Mouse (Mus musculus): ENCODE results near the gene Cbx7. TPM values are rescaled to one million over a fixed set of nuclear protein-coding genes. Genes with fewer than 3 reads are reported as not detected.
A peak's percentile ranks its signal among the peaks of the same experiment; 100 is the strongest.

Gene Cbx7
- polyA plus RNA-seq, 1 experiment from 2014 or later = 2.8 TPM

- peaks cover 51% of the 10 kb centered on the region for H3K4me1 ChIP-seq
- no peaks in the 10 kb centered on the region for H3K36me3 ChIP-seq (replicated peaks)
- H3K27ac ChIP-seq = no peak overlapping the region
- no peaks in the 10 kb centered on the region for H3K9me3 ChIP-seq
- WGBS = 49% methylated on average over 6 of the region's 6 CpGs
- DNase-seq (ENCODE audit: extremely low spot score, low spot score) = no peak
- peaks cover 69% of the 10 kb centered on the region for H3K27me3 ChIP-seq (ENCODE audit: poor library complexity, severe bottlenecking)
- H3K4me3 ChIP-seq = peak overlapping the region; percentile 74
These were observed 40.3 kb upstream of the Cbx7 start for GRCm38 (mm10) chr15:80011194-80011593.

GRCm38 (mm10) chr15:80010182-80010558 is 39.3 kb upstream of the Cbx7 start:
- H3K27ac ChIP-seq = no peak overlapping the region
- no peak for DNase-seq (ENCODE audit: extremely low spot score, low spot score)
- H3K27me3 ChIP-seq (ENCODE audit: poor library complexity, severe bottlenecking) = peaks cover 61% of the 10 kb centered on the region
- WGBS = 38% methylated on average over 7 of the region's 7 CpGs
- H3K4me1 ChIP-seq = peaks cover 61% of the 10 kb centered on the region
- H3K36me3 ChIP-seq (replicated peaks) = no peaks in the 10 kb centered on the region
- H3K9me3 ChIP-seq = no peaks in the 10 kb centered on the region
- no peak overlapping the region for H3K4me3 ChIP-seq

GRCm38 (mm10) chr15:80009421-80010181 is 38.7 kb upstream of the Cbx7 start:
- Histone ChIP-seq H3K9me3 (no peaks in the 10 kb centered on the region), H3K36me3 (replicated peaks) (no peaks in the 10 kb centered on the region), H3K27ac (no peak overlapping the region), H3K4me3 (no peak overlapping the region), H3K4me1 (peaks cover 62% of the 10 kb centered on the region), H3K27me3 (ENCODE audit: poor library complexity, severe bottlenecking) (peaks cover 61% of the 10 kb centered on the region)
- 57% methylated on average over 8 of the region's 12 CpGs for WGBS
- no peak for DNase-seq (ENCODE audit: extremely low spot score, low spot score)

GRCm38 (mm10) chr15:80008461-80008860 is 37.5 kb upstream of the Cbx7 start:
- Histone ChIP-seq H3K4me3 (no peak overlapping the region), H3K27ac (no peak overlapping the region), H3K36me3 (replicated peaks) (no peaks in the 10 kb centered on the region), H3K27me3 (ENCODE audit: poor library complexity, severe bottlenecking) (peaks cover 59% of the 10 kb centered on the region), H3K9me3 (no peaks in the 10 kb centered on the region), H3K4me1 (peaks cover 62% of the 10 kb centered on the region)
- no peak for DNase-seq (ENCODE audit: extremely low spot score, low spot score)
- WGBS = 90% methylated on average over 6 of the region's 6 CpGs

- WGBS = 86% methylated on average over 7 of the region's 7 CpGs
- Histone ChIP-seq H3K27me3 (ENCODE audit: poor library complexity, severe bottlenecking) (peaks cover 36% of the 10 kb centered on the region), H3K9me3 (no peaks in the 10 kb centered on the region), H3K36me3 (replicated peaks) (no peaks in the 10 kb centered on the region), H3K27ac (no peak overlapping the region), H3K4me3 (no peak overlapping the region), H3K4me1 (peaks cover 40% of the 10 kb centered on the region)
- DNase-seq (ENCODE audit: extremely low spot score, low spot score) = no peak
These were observed 35.2 kb upstream of the Cbx7 start for GRCm38 (mm10) chr15:80006156-80006555.

- H3K27ac ChIP-seq = peak overlapping the region; percentile 82
- H3K9me3 ChIP-seq = no peaks in the 10 kb centered on the region
- 0 out of 2 replicates have a peak overlapping the region, but pooled peaks have one; percentile 27 for H3K4me3 ChIP-seq
- peaks cover 39% of the 10 kb centered on the region for H3K4me1 ChIP-seq
- DNase-seq (ENCODE audit: extremely low spot score, low spot score) = no peak
- peaks cover 29% of the 10 kb centered on the region for H3K27me3 ChIP-seq (ENCODE audit: poor library complexity, severe bottlenecking)
- 82% methylated on average over 10 of the region's 10 CpGs for WGBS
- no peaks in the 10 kb centered on the region for H3K36me3 ChIP-seq (replicated peaks)
These were observed 34.5 kb upstream of the Cbx7 start for GRCm38 (mm10) chr15:80005436-80005835.

GRCm38 (mm10) chr15:80004644-80005340 is 33.9 kb upstream of the Cbx7 start:
- Histone ChIP-seq H3K27ac (peak overlapping the region; percentile 82), H3K9me3 (no peaks in the 10 kb centered on the region), H3K27me3 (ENCODE audit: poor library complexity, severe bottlenecking) (peaks cover 23% of the 10 kb centered on the region), H3K4me1 (peaks cover 38% of the 10 kb centered on the region), H3K4me3 (peak overlapping the region; percentile 27; the same call in 1 of the 2 replicates), H3K36me3 (replicated peaks) (no peaks in the 10 kb centered on the region)
- WGBS = 32% methylated on average over 14 of the region's 14 CpGs
- no peak for DNase-seq (ENCODE audit: extremely low spot score, low spot score)

GRCm38 (mm10) chr15:80003581-80003980 is 32.7 kb upstream of the Cbx7 start:
- DNase-seq (ENCODE audit: extremely low spot score, low spot score) = no peak
- Histone ChIP-seq H3K27ac (peak overlapping the region; percentile 82), H3K36me3 (replicated peaks) (no peaks in the 10 kb centered on the region), H3K9me3 (no peaks in the 10 kb centered on the region), H3K27me3 (ENCODE audit: poor library complexity, severe bottlenecking) (peaks cover 18% of the 10 kb centered on the region), H3K4me1 (peaks cover 37% of the 10 kb centered on the region), H3K4me3 (no peak overlapping the region)
- WGBS = 59% methylated on average over 2 of the region's 2 CpGs

GRCm38 (mm10) chr15:80001601-80002000 is 30.7 kb upstream of the Cbx7 start:
- peaks cover 41% of the 10 kb centered on the region for H3K4me1 ChIP-seq
- WGBS = 94% methylated on average over 23 of the region's 23 CpGs
- DNase-seq (ENCODE audit: extremely low spot score, low spot score) = no peak

GRCm38 (mm10) chr15:80000694-80001093 is 29.8 kb upstream of the Cbx7 start:
- no peak for DNase-seq (ENCODE audit: extremely low spot score, low spot score)
- Histone ChIP-seq H3K9me3 (no peaks in the 10 kb centered on the region), H3K27ac (0 out of 2 replicates have a peak overlapping the region, but pooled peaks have one; percentile 0), H3K4me1 (peaks cover 37% of the 10 kb centered on the region), H3K27me3 (ENCODE audit: poor library complexity, severe bottlenecking) (peaks cover 18% of the 10 kb centered on the region), H3K4me3 (no peak overlapping the region), H3K36me3 (replicated peaks) (no peaks in the 10 kb centered on the region)
- WGBS = 71% methylated on average over 8 of the region's 8 CpGs

More at GRCm38 (mm10) chr15:80001601-80002000, 30.7 kb upstream of the Cbx7 start:
- Histone ChIP-seq H3K36me3 (replicated peaks) (no peaks in the 10 kb centered on the region), H3K27ac (no peak overlapping the region), H3K4me3 (no peak overlapping the region), H3K27me3 (ENCODE audit: poor library complexity, severe bottlenecking) (peaks cover 18% of the 10 kb centered on the region), H3K9me3 (no peaks in the 10 kb centered on the region)

- H3K4me3 ChIP-seq = no peak overlapping the region
- H3K27ac ChIP-seq = no peak overlapping the region
- H3K4me1 ChIP-seq = peaks cover 14% of the 10 kb centered on the region
- WGBS = 76% methylated on average over 3 of the region's 3 CpGs
- no peaks in the 10 kb centered on the region for H3K27me3 ChIP-seq (ENCODE audit: poor library complexity, severe bottlenecking)
- no peaks in the 10 kb centered on the region for H3K9me3 ChIP-seq
- DNase-seq (ENCODE audit: extremely low spot score, low spot score) = no peak
- no peaks in the 10 kb centered on the region for H3K36me3 ChIP-seq (replicated peaks)
These were observed 27.1 kb upstream of the Cbx7 start for GRCm38 (mm10) chr15:79997988-79998387.

GRCm38 (mm10) chr15:79996781-79997180 is 25.9 kb upstream of the Cbx7 start:
- H3K4me1 ChIP-seq = peaks cover 14% of the 10 kb centered on the region
- WGBS = 95% methylated on average over 11 of the region's 11 CpGs
- H3K27me3 ChIP-seq (ENCODE audit: poor library complexity, severe bottlenecking) = no peaks in the 10 kb centered on the region
- no peak overlapping the region for H3K27ac ChIP-seq
- no peaks in the 10 kb centered on the region for H3K36me3 ChIP-seq (replicated peaks)
- H3K9me3 ChIP-seq = no peaks in the 10 kb centered on the region
- no peak overlapping the region for H3K4me3 ChIP-seq
- DNase-seq (ENCODE audit: extremely low spot score, low spot score) = no peak

- peaks cover 11% of the 10 kb centered on the region for H3K4me1 ChIP-seq
- 94% methylated on average over 7 of the region's 7 CpGs for WGBS
- no peaks in the 10 kb centered on the region for H3K27me3 ChIP-seq (ENCODE audit: poor library complexity, severe bottlenecking)
These were observed 24.6 kb upstream of the Cbx7 start for GRCm38 (mm10) chr15:79995552-79995951.

More at GRCm38 (mm10) chr15:79995552-79995951, 24.6 kb upstream of the Cbx7 start:
- Histone ChIP-seq H3K4me3 (no peak overlapping the region), H3K27ac (no peak overlapping the region), H3K36me3 (replicated peaks) (no peaks in the 10 kb centered on the region), H3K9me3 (no peaks in the 10 kb centered on the region)
- no peak for DNase-seq (ENCODE audit: extremely low spot score, low spot score)
